Mouse (Mus musculus): ENCODE measurements around the gene Gmds. TPM values are rescaled to one million over a fixed set of nuclear protein-coding genes. Genes with fewer than 3 reads are reported as not detected.

Gmds gene
- total and polyA plus RNA-seq, 2 experiments from 2014 or later, result 13.7 to 31.9 TPM

DNA sequence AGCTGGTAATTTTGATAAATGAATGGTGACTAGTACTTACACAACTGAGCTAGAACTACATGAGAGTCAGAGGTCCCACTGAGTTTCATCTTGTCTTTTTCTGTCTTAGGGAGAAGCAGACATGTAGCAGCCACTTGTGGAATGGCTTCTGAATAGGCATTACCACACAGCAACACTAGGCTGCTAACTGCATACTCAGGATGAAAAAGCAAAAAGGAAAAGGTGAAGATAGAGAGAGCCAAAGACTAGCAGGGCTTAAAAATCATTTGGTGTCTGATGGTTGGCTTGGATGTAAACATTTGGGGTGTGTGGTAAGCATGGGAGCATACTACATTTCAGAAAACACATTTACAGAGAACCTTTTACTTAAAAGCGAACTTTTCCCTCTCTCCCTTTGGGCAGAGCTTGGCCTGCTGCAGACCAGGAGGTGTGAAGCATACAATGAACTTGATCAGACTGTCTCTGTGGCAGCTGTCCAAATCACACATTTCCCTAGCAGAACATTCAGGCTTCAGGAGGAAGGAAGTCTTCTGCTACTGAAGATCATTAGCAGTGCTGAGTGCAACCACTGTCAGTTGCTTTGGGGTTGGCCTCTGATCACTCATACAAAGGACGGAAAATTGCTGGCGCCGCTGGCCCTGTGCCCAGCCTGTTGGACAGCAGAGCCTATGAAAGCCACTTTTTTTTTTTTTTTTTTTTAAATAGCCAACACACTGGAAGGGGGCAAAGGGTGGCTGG lies 319.9 kb downstream of the Gmds start:
- WGBS, result 30% methylated on average over 4 of the region's 4 CpGs
- Histone ChIP-seq H3K4me1 (ENCODE audit: insufficient read depth, low read length) (no peaks in the 10 kb centered on the region), H3K4me2 (ENCODE audit: low read depth, low read length) (no peak overlapping the region), H3K4me3 (ENCODE audit: low read length) (no peak overlapping the region), H3K9ac (replicated peaks; ENCODE audit: low read length) (no peak overlapping the region), H3K36me3 (ENCODE audit: insufficient read depth, low read length) (no peaks in the 10 kb centered on the region), H3K27me3 (ENCODE audit: insufficient read depth, low read length) (no peaks in the 10 kb centered on the region), H3K9me3 (ENCODE audit: low read length) (no peaks in the 10 kb centered on the region), H3K27ac (no peak overlapping the region)
- no peak for TF ChIP-seq CTCF (IDR thresholded peaks at IDR 0.05; ENCODE audit: low read depth)
- ATAC-seq (peak; percentile 85), DNase-seq (ENCODE audit: low spot score) (peak; percentile 73)

DNA sequence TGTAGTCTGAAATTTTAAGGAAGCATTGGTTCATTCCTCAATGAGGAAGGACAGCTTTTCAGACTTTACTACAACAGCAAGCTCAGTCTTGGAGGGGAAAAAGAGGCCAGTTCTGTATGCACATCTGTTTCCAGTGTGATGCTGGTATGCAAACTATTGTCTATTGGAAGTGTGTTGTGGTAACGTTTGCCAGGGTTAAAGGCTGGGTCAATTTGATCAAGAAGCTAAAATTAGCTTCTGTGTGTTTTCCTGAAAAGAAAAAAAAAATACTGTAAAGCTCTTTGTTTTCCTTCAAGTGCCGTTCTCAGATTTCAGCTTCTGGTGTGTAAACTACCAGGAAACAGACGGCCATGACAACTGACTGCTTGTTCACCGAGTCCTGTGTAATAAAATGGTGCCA lies 329.7 kb downstream of the Gmds start:
- DNase-seq (ENCODE audit: low spot score), result no peak

DNA sequence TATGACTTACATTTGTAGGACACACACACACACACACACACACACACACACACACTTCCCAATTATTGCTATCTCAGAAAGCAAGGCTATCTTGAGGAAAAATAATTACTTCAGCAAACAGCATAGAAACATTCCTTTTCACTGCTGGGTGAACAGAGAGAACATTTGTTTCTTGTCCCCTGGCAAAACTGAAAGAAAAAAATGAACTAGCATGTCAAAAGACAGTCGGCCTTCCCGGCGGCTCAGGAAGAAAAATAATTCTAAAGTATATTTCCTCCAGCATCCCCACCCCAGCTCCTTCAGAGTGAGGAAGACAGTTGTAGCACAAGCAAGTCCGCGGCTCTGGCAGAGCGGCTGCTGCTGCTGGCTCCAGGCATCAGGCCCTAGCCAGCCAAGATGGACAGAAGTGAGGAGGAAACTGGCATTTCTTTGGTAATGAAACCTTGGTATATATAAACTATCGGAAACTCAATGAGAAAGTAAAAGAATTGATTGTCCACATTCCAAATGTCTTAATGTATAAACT lies 330.4 kb downstream of the Gmds start:
- Histone ChIP-seq H3K4me1 (ENCODE audit: insufficient read depth, low read length) (no peaks in the 10 kb centered on the region), H3K4me3 (ENCODE audit: low read length) (no peak overlapping the region), H3K9me3 (ENCODE audit: low read length) (no peaks in the 10 kb centered on the region), H3K9ac (replicated peaks; ENCODE audit: low read length) (no peak overlapping the region), H3K4me2 (ENCODE audit: low read depth, low read length) (0 out of 2 replicates have a peak overlapping the region, but pooled peaks have one; percentile 18), H3K36me3 (ENCODE audit: insufficient read depth, low read length) (no peaks in the 10 kb centered on the region), H3K27me3 (ENCODE audit: insufficient read depth, low read length) (no peaks in the 10 kb centered on the region), H3K27ac (no peak overlapping the region)
- WGBS, result 57% methylated on average over 7 of the region's 7 CpGs
- TF ChIP-seq CTCF (IDR thresholded peaks at IDR 0.05; ENCODE audit: low read depth), result no peak
- ATAC-seq (no peak), DNase-seq (ENCODE audit: low spot score) (peak; percentile 6)

More for the DNA sequence above, 329.7 kb downstream of the Gmds start:
- H3K36me3 ChIP-seq (ENCODE audit: insufficient read depth, low read length), result no peaks in the 10 kb centered on the region
- no peaks in the 10 kb centered on the region for H3K9me3 ChIP-seq (ENCODE audit: low read length)
- no peak for ATAC-seq
- WGBS, result 39% methylated on average over 4 of the region's 4 CpGs
- H3K9ac ChIP-seq (replicated peaks; ENCODE audit: low read length), result no peak overlapping the region
- no peaks in the 10 kb centered on the region for H3K27me3 ChIP-seq (ENCODE audit: insufficient read depth, low read length)
- no peaks in the 10 kb centered on the region for H3K4me1 ChIP-seq (ENCODE audit: insufficient read depth, low read length)
- TF ChIP-seq CTCF (IDR thresholded peaks at IDR 0.05; ENCODE audit: low read depth), result no peak
- H3K4me3 ChIP-seq (ENCODE audit: low read length), result no peak overlapping the region
- H3K27ac ChIP-seq, result 0 out of 2 replicates have a peak overlapping the region, but pooled peaks have one; percentile 1
- H3K4me2 ChIP-seq (ENCODE audit: low read depth, low read length), result no peak overlapping the region

DNA sequence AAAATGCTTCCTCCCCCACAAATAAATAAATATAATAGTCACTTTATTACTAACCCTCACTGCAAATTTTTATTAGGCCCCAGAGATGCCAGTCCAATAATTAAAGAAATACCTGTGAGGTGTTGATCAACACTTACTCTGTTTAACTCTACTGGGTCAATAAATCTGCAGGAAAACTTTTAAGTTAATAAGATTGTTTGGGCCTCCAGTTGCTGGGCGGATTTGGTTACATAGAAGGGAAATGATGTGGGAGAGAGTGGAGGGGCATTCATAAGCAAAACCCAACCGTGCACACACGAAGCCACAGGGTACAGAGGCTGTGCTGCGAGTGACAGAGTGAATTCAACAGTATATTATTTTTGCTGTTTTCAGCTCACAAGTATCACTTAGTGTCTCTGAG lies 345.1 kb downstream of the Gmds start:
- ATAC-seq, result no peak
- Histone ChIP-seq H3K36me3 (ENCODE audit: insufficient read depth, low read length) (no peaks in the 10 kb centered on the region), H3K9me3 (ENCODE audit: low read length) (no peaks in the 10 kb centered on the region), H3K4me2 (ENCODE audit: low read depth, low read length) (no peak overlapping the region), H3K9ac (replicated peaks; ENCODE audit: low read length) (no peak overlapping the region), H3K4me3 (ENCODE audit: low read length) (no peak overlapping the region), H3K27ac (no peak overlapping the region), H3K27me3 (ENCODE audit: insufficient read depth, low read length) (no peaks in the 10 kb centered on the region), H3K4me1 (ENCODE audit: insufficient read depth, low read length) (no peaks in the 10 kb centered on the region)
- TF ChIP-seq CTCF (IDR thresholded peaks at IDR 0.05; ENCODE audit: low read depth), result no peak
- 79% methylated on average over 4 of the region's 4 CpGs for WGBS
- no peak for DNase-seq (ENCODE audit: low spot score)

DNA sequence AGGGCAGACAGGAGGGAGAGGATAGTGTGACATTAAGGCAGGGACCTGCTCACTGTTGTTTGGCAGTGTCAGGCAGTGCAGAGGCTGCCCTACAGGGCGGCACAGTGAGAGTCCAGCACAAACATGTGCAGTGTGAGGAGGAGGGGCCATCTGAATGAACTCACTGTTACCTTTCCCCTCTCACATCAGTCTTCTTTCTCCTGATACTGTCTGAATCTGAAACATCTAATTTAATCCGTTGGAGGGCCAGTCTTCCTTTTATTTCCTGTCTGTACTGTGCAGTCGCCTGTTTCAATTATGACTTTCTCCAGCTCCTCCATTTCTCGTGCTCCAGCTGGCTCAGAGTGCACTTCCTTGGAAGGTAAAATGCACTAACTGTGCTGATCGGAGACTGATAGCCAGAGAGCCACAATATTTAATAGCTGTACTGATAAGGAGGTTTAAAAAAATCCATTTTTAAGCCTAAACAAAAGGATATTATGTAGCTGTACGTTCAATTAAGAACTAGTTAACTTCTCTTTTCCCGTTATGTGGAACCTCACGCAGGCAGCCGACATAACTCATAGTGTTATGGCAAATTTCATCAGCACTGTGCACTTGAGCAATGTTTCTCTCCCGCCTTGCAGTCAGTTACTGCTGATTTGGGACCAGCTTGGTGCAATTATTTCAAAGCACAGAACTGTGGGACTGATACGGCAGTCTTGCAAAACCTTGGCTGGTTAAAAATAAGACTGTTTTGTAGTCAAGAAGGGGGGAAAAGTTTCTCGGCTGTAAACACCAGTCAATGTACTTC lies 345.9 kb downstream of the Gmds start:
- DNase-seq (ENCODE audit: low spot score) (peak; percentile 12), ATAC-seq (peak; percentile 62; the same call in 1 of the 2 replicates)
- no peaks in the 10 kb centered on the region for H3K27me3 ChIP-seq (ENCODE audit: insufficient read depth, low read length)
- H3K27ac ChIP-seq, result no peak overlapping the region
- no peak overlapping the region for H3K4me2 ChIP-seq (ENCODE audit: low read depth, low read length)
- no peaks in the 10 kb centered on the region for H3K4me1 ChIP-seq (ENCODE audit: insufficient read depth, low read length)
- H3K36me3 ChIP-seq (ENCODE audit: insufficient read depth, low read length), result no peaks in the 10 kb centered on the region
- WGBS, result 49% methylated on average over 12 of the region's 12 CpGs
- TF ChIP-seq CTCF (IDR thresholded peaks at IDR 0.05; ENCODE audit: low read depth), result no peak
- no peak overlapping the region for H3K4me3 ChIP-seq (ENCODE audit: low read length)
- H3K9me3 ChIP-seq (ENCODE audit: low read length), result no peaks in the 10 kb centered on the region
- no peak overlapping the region for H3K9ac ChIP-seq (replicated peaks; ENCODE audit: low read length)

DNA sequence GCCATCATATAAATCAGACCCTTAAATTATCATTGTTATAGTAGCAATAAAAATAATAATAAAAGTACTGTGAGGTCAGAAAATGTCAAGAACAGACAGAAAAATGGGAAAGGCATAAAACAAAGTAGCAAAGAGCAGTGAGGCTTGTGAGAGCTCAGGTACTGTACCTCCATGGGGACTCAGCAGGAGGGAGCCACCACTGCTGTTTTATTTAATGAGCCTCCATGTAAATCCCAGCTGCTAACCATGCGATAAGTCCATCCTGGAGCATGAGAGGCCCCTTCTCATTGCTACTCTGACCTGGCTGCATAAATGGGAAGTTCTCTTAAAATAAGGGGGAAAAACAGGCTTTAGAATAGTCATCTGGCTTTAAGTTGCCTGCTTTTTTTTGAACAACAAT lies 357.3 kb downstream of the Gmds start:
- ATAC-seq, result no peak

More for the DNA sequence above, 357.3 kb downstream of the Gmds start:
- no peak for TF ChIP-seq CTCF (IDR thresholded peaks at IDR 0.05; ENCODE audit: low read depth)
- Histone ChIP-seq H3K9ac (replicated peaks; ENCODE audit: low read length) (no peak overlapping the region), H3K4me1 (ENCODE audit: insufficient read depth, low read length) (no peaks in the 10 kb centered on the region), H3K27ac (no peak overlapping the region), H3K4me3 (ENCODE audit: low read length) (no peak overlapping the region), H3K4me2 (ENCODE audit: low read depth, low read length) (no peak overlapping the region), H3K9me3 (ENCODE audit: low read length) (no peaks in the 10 kb centered on the region), H3K36me3 (ENCODE audit: insufficient read depth, low read length) (no peaks in the 10 kb centered on the region), H3K27me3 (ENCODE audit: insufficient read depth, low read length) (no peaks in the 10 kb centered on the region)
- WGBS, result 78% methylated on average over 1 of the region's 1 CpGs
- no peak for DNase-seq (ENCODE audit: low spot score)
